Mouse (Mus musculus): ENCODE data around the gene Igdcc3.

Igdcc3 gene

DNA sequence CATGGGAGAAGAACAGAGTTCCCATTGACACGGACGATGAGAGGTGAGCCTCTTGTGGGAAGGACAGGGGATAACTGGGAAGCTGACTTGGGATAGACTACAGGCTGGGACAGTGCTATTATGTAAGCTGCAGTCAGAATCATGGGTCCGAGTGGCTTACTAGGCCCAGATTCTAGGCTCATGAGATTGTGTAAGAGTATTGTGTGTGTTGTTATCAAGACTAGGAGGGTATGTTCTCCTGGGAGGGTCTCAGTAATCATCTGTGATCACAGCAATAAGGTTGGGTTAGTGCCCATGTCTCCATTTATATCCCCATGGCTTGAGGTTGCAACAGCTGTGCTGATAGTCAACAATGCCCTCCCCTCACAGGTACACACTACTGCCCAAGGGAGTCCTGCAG is 36.5 kb downstream of the Igdcc3 start:
- DNase-seq (ENCODE audit: low spot score): no peak

DNA sequence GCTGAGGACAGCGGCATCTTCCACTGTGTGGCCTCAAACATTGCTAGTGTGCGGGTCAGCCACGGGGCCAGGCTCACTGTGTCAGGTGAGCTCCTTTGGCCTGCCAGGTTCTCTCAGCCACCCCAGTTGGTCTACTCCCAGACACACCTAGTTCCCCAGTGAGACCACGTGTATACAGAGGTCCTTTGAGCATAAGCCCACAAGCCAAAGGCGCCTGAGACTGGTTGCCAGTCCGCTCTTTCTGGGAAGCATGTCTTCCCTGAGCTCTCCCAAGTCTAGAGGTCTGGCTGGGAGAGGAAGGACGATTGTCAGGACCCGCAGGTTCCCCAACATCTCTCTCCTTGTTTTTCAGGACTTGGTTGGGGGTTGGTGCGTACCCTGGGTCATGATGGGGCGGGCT is 36.9 kb downstream of the Igdcc3 start:
- no peak for DNase-seq (ENCODE audit: low spot score)

DNA sequence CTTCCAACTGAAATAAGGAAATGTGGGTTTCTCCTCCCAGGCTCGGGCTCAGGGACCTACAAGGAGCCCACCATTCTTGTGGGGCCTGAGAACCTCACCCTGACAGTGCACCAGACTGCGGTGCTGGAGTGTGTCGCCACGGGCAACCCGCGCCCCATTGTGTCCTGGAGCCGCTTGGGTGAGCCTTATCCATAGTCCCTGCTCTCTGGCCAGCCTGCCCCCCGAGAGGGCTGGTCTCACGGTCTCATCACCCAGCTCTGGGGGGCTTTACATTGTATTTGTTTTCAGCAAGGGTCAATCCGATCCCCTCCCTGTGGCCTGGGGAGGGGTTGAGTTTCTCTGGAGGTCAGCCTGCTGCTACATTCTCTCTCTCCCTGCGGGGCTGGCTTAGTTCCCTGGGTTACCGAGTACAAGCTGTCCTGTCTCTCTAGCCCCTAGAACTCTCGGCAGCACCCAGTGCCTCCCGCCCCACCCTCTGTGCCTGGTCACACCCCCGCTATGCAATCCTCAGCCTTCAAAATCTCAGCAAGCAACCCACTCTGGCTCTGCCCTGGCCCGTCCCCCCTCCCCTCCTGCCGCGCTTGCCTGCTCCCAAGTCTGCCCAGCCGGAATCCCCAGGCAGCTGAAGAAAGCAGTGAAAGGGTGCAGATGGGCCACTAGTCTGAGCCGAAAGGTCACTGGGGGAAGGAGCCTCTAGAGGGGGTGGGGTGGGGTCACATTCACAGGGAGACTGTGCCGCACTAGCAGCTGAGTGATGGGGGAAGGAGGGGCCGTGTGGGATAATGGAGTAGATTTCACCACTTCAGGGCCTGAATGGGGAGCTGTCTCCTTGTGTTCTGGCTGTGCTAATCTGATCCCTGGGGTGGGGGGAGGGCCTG is 37.6 kb downstream of the Igdcc3 start:
- DNase-seq (ENCODE audit: low spot score): no peak

DNA sequence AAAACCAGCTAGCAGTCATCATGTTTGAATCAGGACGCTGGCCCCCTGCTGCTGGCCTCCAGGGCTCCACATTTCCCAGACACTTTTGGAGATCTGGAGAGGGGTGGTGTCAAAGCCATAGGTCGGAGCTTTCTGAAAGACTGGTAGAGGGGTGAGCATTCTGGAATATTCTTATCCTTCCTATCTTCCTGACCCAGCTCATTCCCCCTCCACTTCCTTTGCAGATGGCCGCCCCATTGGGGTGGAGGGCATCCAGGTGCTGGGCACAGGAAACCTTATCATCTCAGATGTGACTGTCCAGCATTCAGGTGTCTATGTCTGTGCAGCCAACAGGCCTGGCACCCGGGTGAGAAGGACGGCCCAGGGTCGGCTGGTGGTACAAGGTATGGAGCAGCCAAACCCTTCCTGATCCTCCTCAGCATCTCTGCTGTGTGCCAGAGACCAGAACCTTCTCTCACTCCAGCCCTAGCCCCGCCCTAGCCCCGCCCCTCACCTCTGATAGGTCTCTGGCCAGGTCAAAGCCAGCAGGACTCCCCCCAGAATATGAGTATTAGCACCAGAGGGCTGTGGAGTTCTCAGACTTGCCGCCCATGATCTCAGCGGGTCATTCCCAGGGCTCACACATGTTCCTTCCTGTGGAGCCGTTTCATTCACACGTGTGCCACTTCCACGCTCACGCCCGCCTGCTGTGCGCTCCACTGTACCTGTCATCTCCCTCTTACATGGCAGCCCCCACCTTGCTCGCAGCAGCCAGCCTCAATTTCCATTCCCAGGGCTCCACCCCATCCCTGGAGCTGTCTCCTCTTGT is 39.0 kb downstream of the Igdcc3 start:
- no peak for DNase-seq (ENCODE audit: low spot score)

DNA sequence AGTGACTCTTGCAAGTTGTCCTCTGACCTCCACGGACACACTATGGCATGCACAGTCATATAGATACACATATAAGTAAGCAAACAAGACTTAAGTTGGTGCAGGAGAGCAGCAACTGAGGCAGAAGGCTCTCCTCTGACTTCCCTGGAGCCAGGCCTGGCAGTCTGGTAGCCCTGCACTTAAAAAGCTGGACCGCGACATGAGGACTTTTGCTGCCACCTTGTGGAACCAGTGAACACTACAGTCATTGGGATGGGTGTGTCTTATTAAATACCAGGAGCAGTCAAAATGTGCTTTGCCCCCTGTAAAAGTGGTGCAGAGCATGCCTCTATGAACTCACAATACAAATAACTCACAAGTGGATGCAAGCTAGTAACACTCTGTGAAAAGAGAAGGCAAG is 47.6 kb downstream of the Igdcc3 start:
- DNase-seq (ENCODE audit: low spot score): peak; percentile 71

DNA sequence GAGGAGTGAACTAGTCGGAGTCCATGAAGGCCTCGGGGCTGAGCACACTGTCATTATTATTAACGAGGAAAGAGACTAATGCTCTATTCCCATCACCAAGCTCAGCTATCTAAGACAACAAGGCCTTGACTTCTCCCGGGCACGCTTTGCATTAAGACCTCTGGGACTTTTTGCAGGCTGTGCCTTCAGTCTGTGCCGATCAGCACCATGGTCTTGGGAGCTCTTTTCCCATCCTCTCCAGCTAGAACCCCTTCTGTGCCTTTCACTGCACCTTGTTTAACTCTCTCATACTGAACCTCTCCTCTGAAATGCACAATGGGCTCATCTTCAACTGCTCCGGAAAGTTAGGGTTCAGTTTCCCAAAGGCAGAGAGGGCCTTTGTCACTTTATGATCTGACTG is 49.3 kb downstream of the Igdcc3 start:
- DNase-seq (ENCODE audit: low spot score): no peak

DNA sequence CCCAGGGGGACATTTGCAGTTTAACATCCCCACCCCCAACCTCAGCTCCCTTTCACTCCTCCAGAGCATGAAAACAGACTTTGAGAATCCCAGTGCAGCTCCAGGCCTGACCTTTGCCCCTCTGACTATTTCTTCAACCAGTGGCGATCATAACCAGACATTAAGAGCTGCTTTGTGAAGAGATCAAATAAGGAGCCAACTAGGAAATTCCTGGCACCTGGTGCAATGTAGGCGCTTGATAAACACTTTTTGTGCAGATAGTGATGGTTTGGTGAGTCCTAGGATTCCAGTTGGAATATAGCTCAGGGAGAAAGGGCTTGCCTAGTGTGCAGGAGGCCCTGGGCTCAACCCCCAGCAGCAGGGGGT is 50.4 kb downstream of the Igdcc3 start:
- no peak for DNase-seq (ENCODE audit: low spot score)

DNA sequence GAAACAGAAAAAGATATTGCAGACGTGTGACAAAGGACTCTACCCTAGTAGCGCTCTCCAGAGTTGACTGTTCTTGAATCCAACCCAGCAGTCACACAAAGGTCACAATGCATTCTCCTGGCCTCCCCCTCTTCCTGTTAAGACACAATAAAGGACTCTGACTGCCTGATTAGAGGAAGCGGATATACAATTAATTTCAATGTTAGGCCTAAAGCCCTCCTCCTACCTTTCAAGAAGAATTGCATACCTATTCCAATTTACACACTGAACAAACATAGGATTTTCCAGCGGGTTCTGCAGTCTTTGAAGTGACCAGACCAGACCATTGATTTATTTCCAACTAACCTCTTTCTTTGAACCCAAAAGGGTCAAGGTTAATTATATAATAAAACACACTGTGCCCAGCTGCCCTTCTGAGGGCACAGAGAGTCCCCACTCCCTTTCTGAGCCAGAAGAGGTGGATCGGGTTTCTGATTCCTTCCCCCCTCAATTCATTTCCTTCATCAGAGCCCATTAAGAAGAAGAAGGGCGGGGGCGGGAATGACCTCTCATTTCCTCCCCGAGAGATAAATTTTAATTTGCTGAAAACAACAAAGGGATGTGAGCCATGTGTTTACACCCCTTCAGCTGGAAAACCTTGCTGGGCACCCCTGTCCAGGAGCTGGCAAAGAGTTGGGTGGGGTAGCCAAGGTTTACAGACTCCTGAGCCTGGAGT is 50.9 kb downstream of the Igdcc3 start:
- DNase-seq (ENCODE audit: low spot score): no peak

DNA sequence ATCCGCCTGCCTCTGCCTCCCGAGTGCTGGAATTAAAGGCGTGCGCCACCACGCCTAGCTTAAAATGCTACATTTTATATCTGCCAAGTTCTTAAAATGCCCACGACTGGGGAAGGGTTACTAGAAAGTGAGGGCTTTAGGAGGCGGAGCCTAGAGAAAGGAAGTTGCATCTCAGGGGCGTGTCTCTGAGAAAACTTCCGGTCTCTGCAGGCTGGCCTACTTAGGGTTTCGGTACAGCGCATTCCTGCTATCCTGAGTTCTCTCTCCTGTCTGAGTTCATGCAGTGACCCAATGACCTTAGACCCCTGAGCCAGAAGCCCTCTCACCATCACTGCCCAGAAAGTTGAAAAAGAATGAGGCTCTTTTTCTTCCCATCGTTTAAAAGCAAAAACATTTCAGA is 52.2 kb downstream of the Igdcc3 start:
- no peak for DNase-seq (ENCODE audit: low spot score)

DNA sequence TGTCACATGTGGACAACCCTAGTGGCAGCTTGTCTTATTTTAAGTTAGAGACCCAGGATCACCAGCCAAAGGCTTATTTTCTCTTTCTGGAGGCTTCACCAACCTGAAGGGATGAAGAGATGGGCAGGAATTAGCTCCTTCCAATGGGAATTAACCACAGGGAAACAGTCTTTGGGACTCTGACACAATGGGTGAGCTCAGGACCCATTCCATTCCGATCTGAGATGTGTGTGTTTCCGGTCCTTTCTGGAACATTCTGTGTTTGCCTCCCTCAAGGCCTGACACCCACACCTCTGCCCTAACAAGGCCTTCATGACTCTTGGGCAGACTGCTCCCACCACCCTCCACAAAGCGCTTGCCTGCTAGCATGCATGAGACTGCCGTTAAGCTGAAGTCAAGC is 54.1 kb downstream of the Igdcc3 start, which contains the start of gene Parp16:
TSS of gene Parp16 (plus strand) at position 301 of the 400 bp plus-strand sequence.
- no peak for DNase-seq (ENCODE audit: low spot score)

DNA sequence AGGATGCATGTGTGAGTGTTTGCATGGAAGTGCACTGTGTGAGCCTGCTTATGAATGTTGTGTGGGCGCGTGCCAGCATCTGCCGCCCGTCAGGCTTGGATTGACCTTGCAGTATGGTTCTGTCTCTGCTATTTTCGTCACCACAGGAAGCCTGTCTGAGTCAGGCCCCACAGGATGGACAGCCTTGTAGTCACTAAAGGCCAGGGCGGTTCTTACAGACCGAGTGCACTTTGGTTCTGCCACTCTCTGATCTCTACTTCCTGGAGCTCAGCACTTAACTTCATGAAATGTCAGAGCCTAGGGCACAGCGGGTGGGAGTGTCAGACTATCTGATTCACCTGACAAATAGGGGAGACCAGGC is 54.6 kb downstream of the Igdcc3 start:
- no peak for DNase-seq (ENCODE audit: low spot score)

DNA sequence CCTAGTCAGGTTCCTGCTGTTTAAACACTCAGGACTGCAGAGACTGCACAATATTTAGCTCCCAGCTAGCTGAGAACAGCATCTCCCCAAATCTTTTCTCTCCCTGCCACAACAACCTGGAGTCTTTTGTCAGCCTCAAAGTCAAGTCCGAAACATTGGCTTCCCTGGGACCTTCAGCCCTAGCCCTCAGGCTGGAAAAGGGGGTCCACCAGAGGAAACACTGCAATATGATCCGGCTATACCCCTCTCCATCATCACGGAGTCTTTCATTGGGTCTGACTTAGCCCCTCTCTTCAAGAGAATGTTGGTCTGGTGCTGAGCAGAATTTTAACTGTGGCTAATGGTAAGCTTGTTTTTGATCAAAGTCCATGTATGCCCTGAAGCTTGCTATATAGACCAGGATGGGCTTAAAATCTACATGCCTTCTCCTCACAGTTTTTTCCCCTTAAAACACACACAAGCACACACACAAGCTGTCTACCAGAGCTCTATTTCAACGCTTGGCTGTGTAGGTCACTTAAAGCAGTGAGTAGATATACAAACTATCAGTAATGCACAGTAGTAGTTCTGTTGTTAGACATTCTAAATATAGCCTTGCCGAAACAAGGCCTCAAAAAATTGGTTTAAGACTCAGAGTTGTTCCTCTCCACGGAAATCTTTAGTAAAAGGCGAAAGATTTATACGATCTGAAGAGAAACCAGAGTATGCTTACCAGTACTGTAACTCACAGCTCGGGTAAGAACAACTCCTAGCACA is 55.2 kb downstream of the Igdcc3 start:
- no peak for DNase-seq (ENCODE audit: low spot score)

DNA sequence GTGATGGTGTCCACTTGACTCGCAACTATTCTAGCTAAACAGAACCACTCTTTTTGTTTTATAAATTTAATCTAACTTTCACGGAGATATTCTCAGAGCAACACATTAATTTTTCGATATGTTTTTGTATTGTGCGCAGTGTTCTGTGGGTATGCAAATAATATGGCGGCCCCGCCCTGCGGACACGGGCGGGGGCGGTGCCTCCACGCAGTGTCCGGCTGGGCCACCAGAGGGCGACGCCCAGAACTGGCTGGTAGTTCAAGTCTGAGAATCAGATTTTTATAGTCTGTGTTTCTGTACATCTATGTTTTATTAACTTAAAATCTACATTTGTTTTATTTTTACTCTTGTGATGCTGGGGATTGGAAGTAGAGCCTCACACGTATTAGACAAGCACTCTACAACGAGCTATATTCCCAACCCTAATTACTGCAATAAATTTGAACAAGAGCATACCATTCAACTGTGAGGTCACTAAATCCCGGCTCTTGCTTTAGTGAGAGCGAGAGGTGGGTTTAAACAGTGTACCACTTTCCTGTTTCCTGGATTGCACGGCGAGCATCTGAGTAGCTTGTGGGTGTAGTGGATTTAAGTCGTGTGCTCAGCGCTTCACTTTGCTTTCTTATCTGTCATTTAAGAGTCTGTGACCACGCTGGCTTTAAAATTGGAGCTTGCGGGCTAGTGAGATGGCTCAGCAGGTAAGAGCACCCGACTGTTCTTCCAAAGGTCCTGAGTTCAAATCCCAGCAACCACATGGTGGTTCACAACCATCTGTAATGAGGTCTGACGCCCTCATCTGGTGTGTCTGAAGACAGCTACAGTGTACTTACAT is 56.0 kb downstream of the Igdcc3 start:
- peak; percentile 94 for DNase-seq (ENCODE audit: low spot score)

DNA sequence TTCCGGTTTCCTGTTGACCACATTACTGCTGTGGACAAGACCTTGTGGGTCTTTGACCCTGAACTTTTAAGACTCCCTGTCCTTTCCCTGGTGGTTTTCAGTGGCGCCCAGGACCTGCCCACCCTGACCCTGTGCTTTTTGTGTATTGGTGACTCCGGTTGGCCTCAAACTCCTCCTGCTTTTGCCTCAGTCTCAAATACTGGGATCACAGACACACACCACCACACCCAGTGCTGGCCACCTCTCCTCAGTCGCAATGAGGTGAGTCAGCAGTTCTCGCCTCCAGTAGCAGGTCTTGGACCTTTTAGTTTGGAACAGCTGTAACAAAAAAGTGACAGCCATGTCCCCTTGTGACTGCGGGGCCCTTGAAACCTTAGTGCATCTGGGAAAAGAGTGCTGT is 56.8 kb downstream of the Igdcc3 start:
- DNase-seq (ENCODE audit: low spot score): no peak

DNA sequence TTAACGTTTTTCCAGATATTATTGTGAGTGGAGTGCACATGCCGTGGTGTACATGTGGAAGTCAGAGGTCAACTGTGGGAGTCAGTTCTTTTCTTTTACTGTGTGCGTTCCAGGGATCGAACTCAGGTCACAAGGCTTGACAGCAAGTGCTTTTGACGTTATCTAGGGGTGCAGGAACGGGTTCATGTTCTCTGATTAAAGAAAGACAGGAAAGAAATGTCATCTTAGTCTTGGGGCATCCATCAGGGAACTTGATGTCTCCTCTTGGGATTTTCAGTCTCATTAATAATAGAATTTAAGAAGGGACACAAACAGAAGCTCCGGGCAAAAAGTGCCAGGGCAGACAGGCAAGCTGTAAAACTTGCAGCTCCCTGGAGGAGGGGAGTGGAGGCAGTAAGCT is 58.7 kb downstream of the Igdcc3 start:
- DNase-seq (ENCODE audit: low spot score): no peak

DNA sequence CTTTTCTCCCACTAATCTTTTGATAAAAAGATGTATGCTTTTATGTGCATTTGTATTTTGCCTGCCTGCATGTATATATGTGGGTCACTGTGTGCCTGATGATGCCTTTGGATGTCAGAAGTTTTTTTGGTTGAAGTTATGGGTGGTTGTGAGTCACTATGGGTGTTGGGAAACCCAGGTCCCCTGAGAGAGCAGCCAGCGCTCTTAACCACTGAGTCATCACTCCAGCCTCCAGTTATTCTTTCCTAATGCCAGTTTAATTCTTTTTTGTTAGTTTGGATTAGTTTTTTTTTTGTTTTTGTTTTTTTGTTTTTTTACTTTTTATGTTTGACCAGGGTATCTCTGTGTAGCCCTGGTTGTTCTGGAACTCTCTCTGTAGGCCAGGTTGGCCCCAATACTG is 59.6 kb downstream of the Igdcc3 start:
- no peak for DNase-seq (ENCODE audit: low spot score)

DNA sequence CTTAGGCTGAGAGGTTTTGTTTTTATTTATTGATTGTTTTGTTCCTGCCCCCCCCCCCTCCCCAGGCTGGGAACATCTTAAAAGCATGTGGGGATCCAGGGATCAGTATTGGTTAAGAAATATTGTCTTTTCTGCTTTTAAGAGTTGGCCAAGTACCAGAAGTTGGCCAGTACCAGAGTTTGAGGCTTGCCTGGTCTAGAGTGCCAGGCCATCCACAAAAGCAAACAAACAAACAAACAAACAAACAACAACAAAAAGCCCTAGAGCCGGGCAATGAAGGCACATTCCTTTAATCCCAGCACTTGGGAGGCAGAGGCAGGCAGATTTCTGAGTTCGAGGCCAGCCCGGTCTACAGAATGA is 60.0 kb downstream of the Igdcc3 start:
- DNase-seq (ENCODE audit: low spot score): no peak

DNA sequence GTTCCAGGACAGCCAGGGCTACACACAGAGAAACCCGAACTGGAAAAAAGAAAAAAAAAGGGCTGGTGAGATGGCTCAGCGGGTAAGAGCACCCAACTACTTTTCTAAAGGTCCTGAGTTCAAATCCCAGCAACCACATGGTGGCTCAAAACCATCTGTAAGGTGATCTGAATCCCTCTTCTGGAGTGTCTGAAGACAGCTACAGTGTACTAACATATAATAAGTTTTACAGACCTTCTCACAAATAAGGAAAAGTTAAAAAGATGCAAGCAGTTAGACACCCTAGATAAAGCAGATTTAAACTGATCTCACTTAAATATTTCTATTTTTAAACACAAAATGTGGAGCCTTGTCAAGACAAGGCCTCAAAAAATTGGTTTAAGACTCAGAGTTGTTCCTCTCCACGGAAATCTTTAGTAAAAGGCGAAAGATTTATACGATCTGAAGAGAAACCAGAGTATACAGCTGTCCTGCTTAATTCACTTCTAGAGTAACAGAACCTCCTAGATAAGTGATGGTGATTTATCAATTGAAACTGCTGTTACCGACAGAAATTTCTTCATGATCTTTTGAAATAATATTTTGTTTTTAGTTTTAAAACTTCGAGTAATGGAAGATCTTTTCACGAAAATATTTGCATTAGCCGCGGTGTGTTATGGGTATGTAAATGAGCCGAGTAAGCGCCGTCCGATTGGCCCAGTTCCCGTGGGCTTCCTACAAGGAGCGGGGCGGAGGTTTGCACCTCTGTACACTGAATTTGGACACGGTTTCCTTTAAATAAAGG is 60.6 kb downstream of the Igdcc3 start:
- DNase-seq (ENCODE audit: low spot score): peak; percentile 71

DNA sequence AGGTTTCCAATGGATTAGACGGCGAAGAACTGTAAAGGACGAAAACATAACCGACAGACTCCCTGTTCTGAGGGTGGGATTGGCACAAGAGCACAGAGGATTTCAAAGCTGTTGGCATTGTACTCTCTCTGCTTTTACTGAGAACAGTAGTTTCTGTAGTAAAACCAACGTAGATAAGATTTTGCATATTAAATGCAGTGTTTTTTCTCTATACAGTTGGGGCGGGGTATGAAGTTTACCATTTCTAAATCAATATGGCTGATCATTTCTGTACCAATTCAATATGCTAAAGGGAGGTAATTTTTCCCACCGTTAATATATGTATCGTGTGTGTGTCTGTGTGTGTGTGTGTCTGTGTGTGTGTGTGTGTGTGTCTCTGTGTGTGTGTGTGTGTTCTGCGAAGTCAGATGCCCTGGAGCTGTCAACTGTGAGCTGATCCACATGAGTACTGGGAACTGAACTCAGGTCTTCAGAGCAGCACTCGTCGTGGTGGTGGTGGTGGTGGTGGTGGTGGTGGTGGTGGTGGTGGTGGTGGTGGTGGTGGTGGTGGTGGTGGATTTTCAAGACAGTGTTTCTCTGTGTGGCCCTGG is 61.3 kb downstream of the Igdcc3 start:
- DNase-seq (ENCODE audit: low spot score): no peak
